Mouse (Mus musculus): ENCODE measurements around the gene Map2k5. TPM values are rescaled to one million over a fixed set of nuclear protein-coding genes. Genes with fewer than 3 reads are reported as not detected.

Map2k5 gene
- polyA plus RNA-seq, 1 experiment = 34.3 TPM

GRCm38 (mm10) chr9:63360410-63360809 lies 17.3 kb downstream of the Map2k5 start:
- no peaks in the 10 kb centered on the region for H3K27me3 ChIP-seq (replicated peaks; ENCODE audit: control insufficient read depth, insufficient read depth, low read length)
- 69% methylated on average over 3 of the region's 3 CpGs for WGBS
- no peaks in the 10 kb centered on the region for H3K36me3 ChIP-seq (ENCODE audit: control insufficient read depth, insufficient read depth, low read length)
- no peak for DNase-seq
- H3K4me3 ChIP-seq (ENCODE audit: insufficient read depth, low read depth, low read length) = no peak overlapping the region
- H3K4me1 ChIP-seq (ENCODE audit: control insufficient read depth, insufficient read depth, low read length) = no peaks in the 10 kb centered on the region
- no peak overlapping the region for H3K27ac ChIP-seq (ENCODE audit: insufficient read depth, low read depth, low read length)
- TF ChIP-seq CTCF (conservative IDR thresholded peaks at IDR 0.05; ENCODE audit: insufficient read depth, insufficient read length, low read depth, low read length) = no peak; the same call in 1 of the 2 replicates
- no peak for TF ChIP-seq POLR2A (IDR thresholded peaks at IDR 0.05; ENCODE audit: low read depth, low read length)

- TF ChIP-seq CTCF (conservative IDR thresholded peaks at IDR 0.05; ENCODE audit: insufficient read depth, insufficient read length, low read depth, low read length) (no peak), POLR2A (IDR thresholded peaks at IDR 0.05; ENCODE audit: low read depth, low read length) (no peak)
- no peaks in the 10 kb centered on the region for H3K36me3 ChIP-seq (ENCODE audit: control insufficient read depth, insufficient read depth, low read length)
- H3K4me3 ChIP-seq (ENCODE audit: insufficient read depth, low read depth, low read length) = no peak overlapping the region
- 81% methylated on average over 5 of the region's 5 CpGs for WGBS
- H3K27ac ChIP-seq (ENCODE audit: insufficient read depth, low read depth, low read length) = no peak overlapping the region
- H3K27me3 ChIP-seq (replicated peaks; ENCODE audit: control insufficient read depth, insufficient read depth, low read length) = no peaks in the 10 kb centered on the region
- no peak for DNase-seq
- H3K4me1 ChIP-seq (ENCODE audit: control insufficient read depth, insufficient read depth, low read length) = no peaks in the 10 kb centered on the region
Observed at GRCm38 (mm10) chr9:63359016-63359415, 18.7 kb downstream of the Map2k5 start.

- H3K4me3 ChIP-seq (ENCODE audit: insufficient read depth, low read depth, low read length) = no peak overlapping the region
- TF ChIP-seq CTCF (conservative IDR thresholded peaks at IDR 0.05; ENCODE audit: insufficient read depth, insufficient read length, low read depth, low read length) (no peak), POLR2A (IDR thresholded peaks at IDR 0.05; ENCODE audit: low read depth, low read length) (no peak)
- H3K36me3 ChIP-seq (ENCODE audit: control insufficient read depth, insufficient read depth, low read length) = no peaks in the 10 kb centered on the region
- no peak for DNase-seq
- no peaks in the 10 kb centered on the region for H3K4me1 ChIP-seq (ENCODE audit: control insufficient read depth, insufficient read depth, low read length)
- no peaks in the 10 kb centered on the region for H3K27me3 ChIP-seq (replicated peaks; ENCODE audit: control insufficient read depth, insufficient read depth, low read length)
- no peak overlapping the region for H3K27ac ChIP-seq (ENCODE audit: insufficient read depth, low read depth, low read length)
- 49% methylated on average over 4 of the region's 4 CpGs for WGBS
Observed at GRCm38 (mm10) chr9:63356721-63357120, 21.0 kb downstream of the Map2k5 start.

GRCm38 (mm10) chr9:63356278-63356677 lies 21.4 kb downstream of the Map2k5 start:
- Histone ChIP-seq H3K4me3 (ENCODE audit: insufficient read depth, low read depth, low read length) (no peak overlapping the region), H3K4me1 (ENCODE audit: control insufficient read depth, insufficient read depth, low read length) (no peaks in the 10 kb centered on the region), H3K36me3 (ENCODE audit: control insufficient read depth, insufficient read depth, low read length) (no peaks in the 10 kb centered on the region), H3K27ac (ENCODE audit: insufficient read depth, low read depth, low read length) (no peak overlapping the region), H3K27me3 (replicated peaks; ENCODE audit: control insufficient read depth, insufficient read depth, low read length) (no peaks in the 10 kb centered on the region)
- 58% methylated on average over 9 of the region's 9 CpGs for WGBS
- TF ChIP-seq POLR2A (IDR thresholded peaks at IDR 0.05; ENCODE audit: low read depth, low read length) (no peak), CTCF (conservative IDR thresholded peaks at IDR 0.05; ENCODE audit: insufficient read depth, insufficient read length, low read depth, low read length) (no peak)
- DNase-seq = no peak

- no peak for TF ChIP-seq CTCF (conservative IDR thresholded peaks at IDR 0.05; ENCODE audit: insufficient read depth, insufficient read length, low read depth, low read length)
- no peak for TF ChIP-seq POLR2A (IDR thresholded peaks at IDR 0.05; ENCODE audit: low read depth, low read length)
- H3K36me3 ChIP-seq (ENCODE audit: control insufficient read depth, insufficient read depth, low read length) = no peaks in the 10 kb centered on the region
- WGBS = 62% methylated on average over 4 of the region's 4 CpGs
- no peak overlapping the region for H3K27ac ChIP-seq (ENCODE audit: insufficient read depth, low read depth, low read length)
- no peaks in the 10 kb centered on the region for H3K27me3 ChIP-seq (replicated peaks; ENCODE audit: control insufficient read depth, insufficient read depth, low read length)
- no peaks in the 10 kb centered on the region for H3K4me1 ChIP-seq (ENCODE audit: control insufficient read depth, insufficient read depth, low read length)
- H3K4me3 ChIP-seq (ENCODE audit: insufficient read depth, low read depth, low read length) = no peak overlapping the region
- peak; percentile 38 for DNase-seq
Observed at GRCm38 (mm10) chr9:63354168-63354567, 23.5 kb downstream of the Map2k5 start.

- Histone ChIP-seq H3K4me1 (ENCODE audit: control insufficient read depth, insufficient read depth, low read length) (no peaks in the 10 kb centered on the region), H3K27ac (ENCODE audit: insufficient read depth, low read depth, low read length) (no peak overlapping the region), H3K4me3 (ENCODE audit: insufficient read depth, low read depth, low read length) (no peak overlapping the region), H3K36me3 (ENCODE audit: control insufficient read depth, insufficient read depth, low read length) (no peaks in the 10 kb centered on the region), H3K27me3 (replicated peaks; ENCODE audit: control insufficient read depth, insufficient read depth, low read length) (no peaks in the 10 kb centered on the region)
- 94% methylated on average over 8 of the region's 8 CpGs for WGBS
- no peak for DNase-seq
- TF ChIP-seq POLR2A (IDR thresholded peaks at IDR 0.05; ENCODE audit: low read depth, low read length) (no peak), CTCF (conservative IDR thresholded peaks at IDR 0.05; ENCODE audit: insufficient read depth, insufficient read length, low read depth, low read length) (no peak)
Observed at GRCm38 (mm10) chr9:63350030-63350429, 27.7 kb downstream of the Map2k5 start.

GRCm38 (mm10) chr9:63349241-63349640 lies 28.5 kb downstream of the Map2k5 start:
- Histone ChIP-seq H3K4me1 (ENCODE audit: control insufficient read depth, insufficient read depth, low read length) (no peaks in the 10 kb centered on the region), H3K27ac (ENCODE audit: insufficient read depth, low read depth, low read length) (no peak overlapping the region), H3K36me3 (ENCODE audit: control insufficient read depth, insufficient read depth, low read length) (no peaks in the 10 kb centered on the region; the same call in 1 of the 2 replicates), H3K27me3 (replicated peaks; ENCODE audit: control insufficient read depth, insufficient read depth, low read length) (no peaks in the 10 kb centered on the region), H3K4me3 (ENCODE audit: insufficient read depth, low read depth, low read length) (no peak overlapping the region)
- no peak for TF ChIP-seq CTCF (conservative IDR thresholded peaks at IDR 0.05; ENCODE audit: insufficient read depth, insufficient read length, low read depth, low read length)
- 93% methylated on average over 3 of the region's 3 CpGs for WGBS
- DNase-seq = no peak

- Histone ChIP-seq H3K27ac (ENCODE audit: insufficient read depth, low read depth, low read length) (no peak overlapping the region), H3K4me1 (ENCODE audit: control insufficient read depth, insufficient read depth, low read length) (no peaks in the 10 kb centered on the region), H3K27me3 (replicated peaks; ENCODE audit: control insufficient read depth, insufficient read depth, low read length) (no peaks in the 10 kb centered on the region), H3K4me3 (ENCODE audit: insufficient read depth, low read depth, low read length) (no peak overlapping the region), H3K36me3 (ENCODE audit: control insufficient read depth, insufficient read depth, low read length) (no peaks in the 10 kb centered on the region; the same call in 1 of the 2 replicates)
- whole genome bisulfite sequencing = 91% methylated on average over 1 of the region's 1 CpGs
- DNase-seq = no peak
- TF ChIP-seq CTCF (conservative IDR thresholded peaks at IDR 0.05; ENCODE audit: insufficient read depth, insufficient read length, low read depth, low read length) = no peak
- TF ChIP-seq POLR2A (IDR thresholded peaks at IDR 0.05; ENCODE audit: low read depth, low read length) = no peak
Observed at GRCm38 (mm10) chr9:63348146-63348545, 29.6 kb downstream of the Map2k5 start.
